Mouse (Mus musculus): ENCODE measurements around the gene Oard1.

Oard1 gene

GRCm38 (mm10) chr17:48409380-48410298 is at the start of gene Oard1, which contains the start of gene Nfya:
Oard1 (plus strand) TSS chr17:48410014.
Nfya (minus strand) TSS chr17:48409906.
- peak; percentile 100 for DNase-seq

- no peak for DNase-seq
Measured at GRCm38 (mm10) chr17:48360462-48360861, 49.4 kb upstream of the Oard1 start.

- DNase-seq, result no peak
Measured at GRCm38 (mm10) chr17:48362346-48362745, 47.5 kb upstream of the Oard1 start.

DNA sequence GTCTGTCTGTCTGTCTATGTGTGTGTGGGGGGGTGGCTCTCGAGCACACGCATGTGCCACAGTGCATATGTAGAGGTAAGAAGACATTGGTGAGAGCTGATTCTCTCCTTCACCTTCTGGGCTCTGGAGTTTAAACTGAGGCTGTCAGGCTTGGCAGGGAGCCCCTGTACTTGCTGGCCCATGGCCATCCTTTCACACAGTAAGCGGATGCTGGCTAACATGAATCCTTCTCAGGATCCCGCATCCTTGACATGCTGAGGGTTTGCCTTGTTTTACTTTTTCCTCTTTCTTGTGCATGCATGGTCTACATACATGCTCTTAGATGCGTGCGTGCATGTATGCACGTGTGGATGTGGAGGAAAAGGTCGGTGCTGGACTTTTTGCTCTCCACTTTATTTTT is 46.8 kb upstream of the Oard1 start:
- peak; percentile 10 for DNase-seq

- no peak for DNase-seq
Measured at GRCm38 (mm10) chr17:48363421-48363965, 46.3 kb upstream of the Oard1 start.

DNA sequence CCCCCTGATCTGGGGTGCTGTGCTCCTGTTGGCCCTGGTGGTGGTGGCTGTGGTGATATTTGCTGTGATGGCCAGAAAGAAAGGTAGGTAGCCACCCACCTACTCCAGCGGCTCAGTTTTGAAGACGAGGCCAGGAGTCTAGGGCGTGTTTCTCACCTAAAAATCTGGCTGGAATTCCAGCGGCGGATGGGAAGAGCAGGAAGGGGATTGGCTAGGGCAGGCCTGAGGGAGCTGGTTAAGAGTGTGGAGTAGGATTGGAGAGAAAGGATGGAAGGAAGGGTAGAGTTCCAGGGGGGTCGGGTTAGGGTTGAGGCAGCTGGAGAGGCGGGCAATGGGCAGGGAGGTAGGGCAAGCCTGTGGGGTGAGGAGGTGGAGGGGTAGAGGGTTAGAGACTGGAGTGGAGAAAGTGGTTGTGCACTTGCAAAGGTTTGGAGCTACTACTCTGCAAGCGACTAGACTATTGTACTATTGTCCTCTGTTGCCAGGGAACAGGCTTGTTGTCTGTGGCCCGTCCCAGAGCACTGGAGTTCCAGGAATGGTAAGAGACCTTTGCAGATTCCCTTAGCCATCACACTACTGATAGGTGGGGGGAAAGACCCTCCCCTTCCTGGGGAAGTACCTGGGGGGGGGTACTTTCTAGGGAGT is 44.2 kb upstream of the Oard1 start:
- no peak for DNase-seq

GRCm38 (mm10) chr17:48366806-48367205 is 43.0 kb upstream of the Oard1 start:
- DNase-seq, result no peak

GRCm38 (mm10) chr17:48371621-48372020 is 38.2 kb upstream of the Oard1 start:
- no peak for DNase-seq

GRCm38 (mm10) chr17:48372987-48373386 is 36.8 kb upstream of the Oard1 start:
- no peak for DNase-seq

DNA sequence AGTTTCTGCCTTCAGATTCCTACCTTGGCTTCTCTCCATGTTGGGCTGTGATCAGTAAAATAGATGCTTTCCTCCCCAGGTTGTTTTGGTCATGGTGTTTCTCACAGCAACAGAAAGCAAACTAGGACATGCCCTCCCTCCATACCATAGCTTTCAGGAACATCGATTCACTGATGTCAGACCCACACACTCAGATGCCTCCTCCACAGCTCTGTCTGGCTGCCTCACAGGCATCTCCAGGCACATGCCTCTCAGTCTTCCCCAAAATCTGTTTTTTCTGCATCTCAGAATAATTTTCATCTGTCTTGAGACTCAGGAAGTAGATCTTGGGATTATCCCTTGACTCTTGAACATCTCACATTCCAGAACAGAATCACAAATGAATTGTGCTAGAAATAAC is 33.7 kb upstream of the Oard1 start:
- DNase-seq, result no peak

DNA sequence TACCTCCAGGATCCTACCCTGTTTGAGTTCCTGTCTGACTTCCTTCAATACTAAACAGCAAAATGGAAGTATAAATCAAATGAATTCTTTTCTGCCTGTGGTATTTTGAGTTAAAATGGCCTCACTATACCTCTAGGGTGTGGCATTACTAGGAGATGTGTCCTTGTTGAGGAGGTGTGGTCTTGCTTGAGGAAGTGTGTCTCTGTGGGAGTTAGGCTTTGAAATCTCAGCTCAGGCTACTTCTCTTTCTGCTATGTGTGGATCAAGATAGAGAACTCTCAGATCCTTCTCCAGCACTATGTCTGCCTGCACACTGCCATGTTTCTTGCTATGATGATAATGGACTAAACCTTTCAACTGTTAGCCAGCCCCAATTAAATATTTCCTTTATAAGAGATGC is 30.8 kb upstream of the Oard1 start:
- no peak for DNase-seq

DNA sequence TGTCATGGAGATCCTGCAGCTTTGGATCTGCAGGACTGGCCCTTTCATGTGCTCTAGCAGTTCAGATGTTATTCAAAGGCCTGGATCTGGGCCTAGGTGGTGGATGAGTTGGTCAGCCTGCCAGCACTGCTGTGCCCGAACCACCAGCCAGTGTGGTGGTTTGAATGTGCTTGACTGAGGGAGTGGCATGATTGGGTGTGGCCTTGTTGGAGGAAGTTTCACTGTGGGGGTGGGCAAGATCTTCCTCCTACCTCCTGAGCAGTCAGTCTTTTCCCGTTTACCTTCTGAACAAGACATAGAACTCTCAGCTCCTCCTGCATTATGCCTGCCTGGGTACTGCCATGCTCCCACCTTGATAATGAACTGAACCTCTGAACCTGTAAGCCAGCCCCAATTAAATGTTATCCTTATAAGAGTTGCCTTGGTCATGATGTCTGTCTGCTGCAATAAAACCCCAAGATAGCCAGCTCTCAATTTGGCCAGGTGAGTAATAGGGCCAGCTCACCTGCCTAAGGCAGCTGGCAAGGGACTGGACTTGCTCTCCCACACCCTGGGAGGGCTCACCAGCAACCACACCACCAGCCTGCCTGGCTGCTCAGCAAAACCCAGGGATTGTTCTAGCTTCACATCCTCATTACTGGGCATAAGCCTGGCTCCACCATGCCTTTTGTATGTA is 23.9 kb upstream of the Oard1 start:
- no peak for DNase-seq

- DNase-seq, result no peak
Measured at GRCm38 (mm10) chr17:48388666-48389065, 21.1 kb upstream of the Oard1 start.

- no peak for DNase-seq
Measured at GRCm38 (mm10) chr17:48389442-48389841, 20.4 kb upstream of the Oard1 start.

DNA sequence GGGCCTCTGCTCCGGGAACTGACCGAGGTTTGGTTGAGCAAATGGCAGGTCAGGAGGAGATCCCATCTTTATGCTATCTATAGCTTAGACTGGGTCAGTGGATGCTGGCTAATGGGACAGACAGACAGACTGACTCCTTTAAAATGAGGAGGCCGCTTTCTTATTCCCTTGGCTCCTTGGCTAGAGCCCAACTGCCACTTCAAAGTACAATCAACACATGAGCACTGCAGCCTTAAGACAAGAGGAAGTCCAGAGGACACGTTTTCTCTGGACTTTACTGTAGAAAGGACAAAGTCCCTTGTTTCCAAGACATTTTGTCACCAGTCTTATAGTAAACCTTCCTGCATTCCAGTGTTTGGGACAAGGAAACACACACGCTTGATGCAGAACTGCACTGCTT is 18.4 kb upstream of the Oard1 start:
- no peak for DNase-seq

- DNase-seq, result no peak
Measured at GRCm38 (mm10) chr17:48392616-48393015, 17.2 kb upstream of the Oard1 start.

- DNase-seq, result no peak
Measured at GRCm38 (mm10) chr17:48401710-48402109, 8.1 kb upstream of the Oard1 start.

- DNase-seq, result no peak
Measured at GRCm38 (mm10) chr17:48402751-48403150, 7.1 kb upstream of the Oard1 start.

- no peak for DNase-seq
Measured at GRCm38 (mm10) chr17:48403848-48404247, 6.0 kb upstream of the Oard1 start.

DNA sequence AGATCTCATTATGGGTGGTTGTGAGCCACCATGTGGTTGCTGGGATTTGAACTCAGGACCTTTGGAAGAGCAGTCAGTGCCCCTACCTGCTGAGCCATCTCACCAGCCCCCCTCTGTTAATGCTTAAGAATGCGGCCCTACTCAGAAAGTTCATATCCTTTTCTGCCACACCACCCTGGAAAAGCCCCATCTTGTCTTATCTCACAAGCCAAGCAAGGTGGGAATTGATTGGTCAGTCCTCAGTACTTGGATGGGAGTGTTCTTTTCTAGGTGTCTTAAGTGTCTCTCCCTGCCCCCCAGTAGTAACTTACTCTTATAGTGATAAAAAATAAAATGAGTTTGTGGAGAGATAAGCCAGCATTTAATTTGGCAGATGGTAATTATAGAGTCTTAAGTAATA is 5.1 kb upstream of the Oard1 start:
- DNase-seq, result no peak

GRCm38 (mm10) chr17:48407154-48407553 is 2.7 kb upstream of the Oard1 start:
- DNase-seq, result no peak

- DNase-seq, result no peak
Measured at GRCm38 (mm10) chr17:48407910-48408525, 1.8 kb upstream of the Oard1 start.
